Mouse (Mus musculus) ovary, postnatal 10 days (tissue): ENCODE data around the gene Gprc5b.

Experiments
- DNase-seq: peaks from one replicate; pipeline ENCODE4 v3.0.0; 2022; ENCODE audit warnings: low spot score

The Gprc5b gene

DNA sequence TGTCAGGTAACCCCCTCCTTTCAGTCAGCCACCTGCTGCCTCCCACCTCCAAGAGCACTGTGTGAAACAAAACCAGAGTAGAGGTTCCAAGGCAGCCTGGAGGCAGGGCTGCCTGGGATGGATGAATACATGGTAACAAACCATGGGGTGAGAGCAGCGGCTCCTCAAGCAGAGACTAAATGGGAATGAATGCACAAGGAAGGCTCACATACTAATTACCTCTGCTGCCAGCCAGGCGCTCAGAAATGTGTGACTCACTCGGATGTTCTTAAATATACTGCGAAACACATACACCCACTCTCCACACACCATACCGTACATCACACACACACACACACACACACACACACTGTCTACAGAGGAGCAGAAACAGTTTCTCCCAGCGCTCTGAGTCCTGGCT, 4.7 kb downstream of the Gprc5b start:
- DNase-seq, result no peak

DNA sequence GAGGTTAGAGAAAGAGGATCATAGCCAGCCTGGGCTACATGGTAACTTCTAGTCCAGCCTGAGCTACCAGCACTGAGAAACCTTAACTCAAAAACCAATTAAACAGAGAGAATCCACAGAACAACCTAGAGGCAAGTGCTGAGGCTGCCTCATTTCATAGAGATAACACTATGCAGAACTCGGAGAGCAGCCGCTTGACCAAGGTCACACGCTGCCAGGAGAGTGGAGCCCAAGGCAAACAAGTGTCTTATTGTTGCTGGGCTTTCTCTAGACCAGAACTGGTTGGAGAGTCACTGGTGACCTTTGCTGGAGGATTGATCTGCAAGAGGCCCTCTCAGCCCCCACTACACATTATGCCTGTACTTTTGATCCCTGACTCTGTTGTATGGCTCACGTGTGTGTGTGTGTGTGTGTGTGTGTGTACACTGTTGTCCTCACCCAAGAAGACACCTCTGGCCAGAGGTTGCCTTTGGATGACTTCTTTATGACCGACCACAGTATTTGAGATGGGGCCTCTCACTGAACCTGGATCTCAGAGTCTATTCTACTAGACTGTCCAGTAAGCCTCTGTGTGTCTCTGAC, 5.6 kb downstream of the Gprc5b start:
- no peak for DNase-seq

DNA sequence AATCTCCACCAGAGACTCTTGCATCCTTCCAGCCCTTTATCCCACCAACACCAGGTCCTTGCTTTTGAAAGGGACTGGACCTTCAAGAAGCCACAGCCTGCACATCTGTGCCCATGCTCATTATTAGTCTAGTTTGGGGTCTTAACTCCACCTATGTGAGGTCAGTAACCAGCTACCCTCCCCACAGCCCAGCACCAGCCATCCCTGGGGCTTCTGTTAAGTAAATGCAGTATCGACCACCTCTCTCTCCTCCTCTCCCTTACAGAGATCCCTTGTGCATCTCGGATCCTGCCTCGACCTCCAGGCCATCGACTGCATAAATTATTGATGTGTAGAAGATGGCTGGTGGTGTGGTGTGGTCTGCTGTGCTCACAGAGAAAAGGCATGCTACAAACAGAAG, 8.6 kb downstream of the Gprc5b start:
- DNase-seq, result no peak

- DNase-seq, result no peak
These were observed 9.2 kb downstream of the Gprc5b start for GRCm38 (mm10) chr7:118985786-118986185.

DNA sequence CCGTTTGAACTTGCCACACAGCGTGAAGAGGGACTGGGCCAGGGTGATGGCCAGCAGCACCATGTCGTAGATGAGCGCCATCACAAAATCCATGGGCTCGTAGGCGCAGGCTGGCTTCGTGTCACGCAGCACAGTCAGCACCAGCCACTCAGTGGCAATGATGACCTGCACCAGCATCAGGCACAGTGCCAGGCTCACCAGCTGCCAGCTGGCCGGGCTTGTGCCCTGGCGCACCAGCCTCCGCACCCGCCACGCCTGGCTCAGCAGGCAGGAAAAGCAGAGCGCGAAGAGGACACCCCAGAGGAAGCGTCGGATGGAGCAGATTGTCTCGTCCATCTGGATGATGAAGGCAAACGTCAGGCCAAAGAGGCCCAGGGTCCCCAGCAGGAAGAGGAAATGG, 11.1 kb downstream of the Gprc5b start:
- no peak for DNase-seq

DNA sequence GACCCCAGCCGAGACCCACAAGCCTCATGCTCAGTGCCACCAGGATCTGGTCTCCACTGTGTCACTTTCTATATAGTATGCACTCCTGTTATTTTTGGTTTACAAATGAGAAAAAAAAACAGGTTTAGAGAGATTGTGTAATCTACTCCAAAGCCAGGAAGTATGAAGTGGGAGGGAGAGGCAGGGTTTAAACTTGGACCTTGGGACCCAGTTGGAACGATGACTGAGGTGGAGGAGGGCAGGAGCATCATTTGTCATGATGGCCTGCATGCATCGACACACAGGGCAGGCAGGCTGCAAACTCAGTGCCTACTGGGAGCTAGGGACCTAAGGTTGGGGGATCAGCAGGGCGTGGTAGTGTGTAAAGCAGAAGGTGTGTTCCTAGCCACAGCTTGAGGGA, 12.4 kb downstream of the Gprc5b start:
- no peak for DNase-seq

GRCm38 (mm10) chr7:118981831-118982230, 13.2 kb downstream of the Gprc5b start:
- no peak for DNase-seq

GRCm38 (mm10) chr7:118981346-118981745, 13.7 kb downstream of the Gprc5b start:
- DNase-seq, result no peak

GRCm38 (mm10) chr7:118979708-118980107, 15.3 kb downstream of the Gprc5b start:
- DNase-seq, result no peak

- DNase-seq, result no peak
These were observed 15.9 kb downstream of the Gprc5b start for GRCm38 (mm10) chr7:118979121-118979520.

DNA sequence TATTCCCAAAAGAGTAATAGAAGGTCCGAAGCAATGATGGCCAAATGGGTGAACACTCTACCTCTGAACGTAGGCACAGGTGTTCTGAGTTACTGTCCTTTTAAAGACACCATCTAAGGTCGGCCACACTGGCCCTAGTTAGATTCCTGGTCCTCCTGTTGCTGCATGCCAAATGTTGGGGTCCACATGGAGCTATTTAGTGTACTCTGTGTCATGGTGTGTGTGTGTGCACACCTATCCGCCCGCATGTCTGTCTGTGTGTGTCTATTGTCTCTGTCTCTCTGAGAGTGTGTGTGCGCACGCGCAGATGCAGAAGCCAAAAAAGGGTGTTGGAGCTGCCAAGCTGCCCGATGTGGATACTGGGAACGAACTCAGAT, 17.9 kb downstream of the Gprc5b start:
- DNase-seq, result no peak

GRCm38 (mm10) chr7:118976414-118977166, 18.4 kb downstream of the Gprc5b start:
- DNase-seq, result no peak

- no peak for DNase-seq
These were observed 19.2 kb downstream of the Gprc5b start for GRCm38 (mm10) chr7:118975837-118976236.

GRCm38 (mm10) chr7:118973377-118973776, 21.6 kb downstream of the Gprc5b start:
- no peak for DNase-seq

GRCm38 (mm10) chr7:118972306-118972705, 22.7 kb downstream of the Gprc5b start:
- DNase-seq, result no peak

GRCm38 (mm10) chr7:118971499-118971898, 23.5 kb downstream of the Gprc5b start:
- no peak for DNase-seq

DNA sequence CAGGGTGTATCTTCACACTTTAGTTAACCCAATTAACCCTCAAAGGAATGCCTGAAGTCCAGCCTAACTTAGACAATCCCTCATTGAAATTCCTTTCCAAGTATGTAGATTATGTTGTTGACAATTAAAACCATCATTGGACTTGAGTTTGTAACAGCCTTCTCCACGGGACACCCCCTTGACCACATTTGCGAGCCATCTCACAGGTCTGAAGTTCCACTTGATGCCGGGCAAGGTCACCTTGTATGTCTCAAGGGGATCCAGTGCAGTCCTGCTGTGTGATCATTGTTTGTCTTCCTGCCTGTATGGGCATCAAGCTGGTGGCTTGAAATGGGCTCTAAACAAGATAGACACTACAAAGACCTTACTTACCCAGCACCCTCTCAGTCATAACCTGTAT, 26.1 kb downstream of the Gprc5b start:
- no peak for DNase-seq

GRCm38 (mm10) chr7:118965198-118965597, 29.8 kb downstream of the Gprc5b start:
- DNase-seq, result no peak

- DNase-seq, result no peak
These were observed 30.2 kb downstream of the Gprc5b start for GRCm38 (mm10) chr7:118964777-118965176.

- no peak for DNase-seq
These were observed 35.8 kb downstream of the Gprc5b start for GRCm38 (mm10) chr7:118959209-118959608.

DNA sequence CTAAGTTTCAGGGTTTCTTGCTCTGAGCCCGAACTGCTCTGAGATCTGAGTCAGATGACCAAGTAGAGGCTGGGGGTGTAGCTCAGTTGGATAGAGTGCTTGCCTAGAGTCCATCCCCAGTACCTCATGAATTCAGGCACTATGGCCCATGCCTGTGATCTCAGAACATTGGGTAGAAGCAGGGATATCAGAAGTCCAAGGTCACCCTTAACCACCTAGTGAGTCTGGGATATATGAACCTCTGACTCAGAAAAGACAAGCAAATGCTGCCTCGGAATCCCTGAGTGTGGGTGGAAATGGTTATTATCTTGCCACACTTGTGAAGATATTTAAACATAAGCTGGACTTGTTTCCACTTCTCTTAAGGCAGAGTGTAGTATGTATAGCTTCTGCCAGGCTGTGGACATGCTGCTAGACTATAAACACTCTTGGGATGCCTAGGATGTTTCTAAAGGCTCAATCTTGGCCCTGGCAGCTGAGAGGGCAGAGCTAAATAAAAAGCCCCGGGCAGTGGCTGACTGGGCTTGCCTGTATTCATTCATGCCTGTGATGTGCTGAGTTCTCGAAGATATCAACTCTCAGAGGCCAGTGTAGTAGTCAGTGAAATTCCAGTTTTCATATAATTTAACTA, 38.3 kb downstream of the Gprc5b start:
- DNase-seq, result no peak

DNA sequence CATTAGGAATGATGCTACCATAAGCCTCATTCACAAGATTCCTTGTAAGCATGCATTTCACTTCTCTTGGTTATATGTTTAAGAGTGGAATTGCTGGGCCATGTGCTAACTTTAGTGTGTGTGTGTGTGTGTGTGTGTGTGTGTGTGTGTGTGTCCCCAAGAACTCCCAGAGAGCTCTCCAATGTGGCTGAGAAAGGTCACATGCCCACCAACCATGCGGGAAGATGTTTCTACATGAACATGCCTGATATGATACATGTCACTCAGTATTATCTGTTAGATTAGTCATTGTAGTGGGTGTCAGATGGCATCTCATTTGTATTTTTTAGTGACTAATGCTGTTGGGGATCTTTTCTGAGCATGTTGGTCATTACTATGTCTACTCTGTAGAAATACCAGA, 40.0 kb downstream of the Gprc5b start:
- no peak for DNase-seq

GRCm38 (mm10) chr7:118953626-118954282, 41.3 kb downstream of the Gprc5b start:
- no peak for DNase-seq
